Mouse (Mus musculus): ENCODE measurements around the gene Kcnt1. TPM values are rescaled to one million over a fixed set of nuclear protein-coding genes. Genes with fewer than 3 reads are reported as not detected.

Gene Kcnt1
- 0.02 TPM in 1 of 2 replicates, not detected in the other for polyA plus RNA-seq (2012; rRNA removed)

GRCm38 (mm10) chr2:25863337-25864131, at the start of gene Kcnt1:
Gene Kcnt1, plus strand, starts transcription at chr2:25863734.

GRCm38 (mm10) chr2:25815748-25816147, 47.8 kb upstream of the Kcnt1 start, which contains the start of gene Glt6d1:
Gene Glt6d1, minus strand, starts transcription at chr2:25815848.

GRCm38 (mm10) chr2:25822806-25823205, 40.7 kb upstream of the Kcnt1 start, which contains the start of gene Lcn9:
Gene Lcn9, plus strand, starts transcription at chr2:25823153.

GRCm38 (mm10) chr2:25847226-25847625, 16.3 kb upstream of the Kcnt1 start, which contains the start of gene Sohlh1:
Gene Sohlh1, minus strand, starts transcription at chr2:25847248.

Other genes starting within 250 kb of the Kcnt1 start
- gene Ccdc183, start 246.1 kb upstream of the Kcnt1 start, polyA plus RNA-seq (2012; rRNA removed): not detected in 2 replicates
- gene Tmem141, start 241.7 kb upstream of the Kcnt1 start, polyA plus RNA-seq (2012; rRNA removed): 9.5 and 10.0 TPM in 2 replicates
- 21.6 and 24.9 TPM in 2 replicates for gene Fcna, start 235.7 kb upstream of the Kcnt1 start, polyA plus RNA-seq (2012; rRNA removed)
- gene Lcn8, start 210.6 kb upstream of the Kcnt1 start, polyA plus RNA-seq (2012; rRNA removed): not detected in 2 replicates
- not detected in 2 replicates for gene Lcn5, start 205.8 kb upstream of the Kcnt1 start, polyA plus RNA-seq (2012; rRNA removed)
- not detected in 2 replicates for gene Lcn6, start 186.9 kb upstream of the Kcnt1 start, polyA plus RNA-seq (2012; rRNA removed)
- not detected in 2 replicates for gene Lcn10, start 181.0 kb upstream of the Kcnt1 start, polyA plus RNA-seq (2012; rRNA removed)
- not detected in 2 replicates for gene Obp2a, start 163.7 kb upstream of the Kcnt1 start, polyA plus RNA-seq (2012; rRNA removed)
- gene Bmyc, start 157.0 kb upstream of the Kcnt1 start, polyA plus RNA-seq (2012; rRNA removed): 4.2 TPM in 2 replicates
- gene Obp2b, start 126.7 kb upstream of the Kcnt1 start, polyA plus RNA-seq (2012; rRNA removed): not detected in 2 replicates
- gene Lcn3, start 98.2 kb upstream of the Kcnt1 start, polyA plus RNA-seq (2012; rRNA removed): not detected in 2 replicates
- not detected in 2 replicates for gene Lcn11, start 86.7 kb upstream of the Kcnt1 start, polyA plus RNA-seq (2012; rRNA removed)
- not detected in 2 replicates for gene Gm13539, start 81.5 kb upstream of the Kcnt1 start, polyA plus RNA-seq (2012; rRNA removed)
- not detected in 2 replicates for gene Glt6d1, start 47.9 kb upstream of the Kcnt1 start, polyA plus RNA-seq (2012; rRNA removed)
- gene Lcn9, start 40.6 kb upstream of the Kcnt1 start, polyA plus RNA-seq (2012; rRNA removed): not detected in 2 replicates
- gene Sohlh1, start 16.5 kb upstream of the Kcnt1 start, polyA plus RNA-seq (2012; rRNA removed): not detected in 2 replicates
- 2.4 and 3.2 TPM in 2 replicates for gene Camsap1, start 119.5 kb downstream of the Kcnt1 start, polyA plus RNA-seq (2012; rRNA removed)
- gene Ubac1, start 158.0 kb downstream of the Kcnt1 start, polyA plus RNA-seq (2012; rRNA removed): 274 and 312 TPM in 2 replicates